In the genomic region with DNA sequence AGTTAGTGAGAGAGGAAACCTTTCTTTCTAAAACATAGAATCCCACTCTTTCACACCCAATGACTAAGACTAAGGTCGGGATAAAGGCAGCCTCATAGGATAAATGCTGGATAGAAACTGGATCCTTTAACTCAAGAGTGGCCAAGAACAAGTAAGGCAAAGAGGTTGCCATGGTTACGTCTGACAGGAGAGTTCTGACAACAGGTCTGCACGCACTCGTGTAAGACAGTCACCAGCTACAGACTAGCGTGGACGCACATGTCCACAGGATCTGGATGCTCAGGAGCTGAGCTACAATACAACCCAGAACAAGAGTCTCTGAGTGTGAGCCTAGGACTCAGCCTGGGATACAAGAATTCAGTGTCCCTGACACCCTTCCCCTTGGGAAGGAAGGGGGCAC, we compare ENCODE assay signal across 26 mouse cellular contexts. TPM values are rescaled to one million over a fixed set of nuclear protein-coding genes. Genes with fewer than 3 reads are reported as not detected.
DNase-seq lines count a peak whose midpoint lies in the region; ATAC-seq and TF ChIP-seq lines count a peak whose summit lies in the region.
"Had no signal": no experiment of that assay in that cellular context is flagged by ENCODE, and none has a peak within 500 bp of the region (broad histone marks: within the 10 kb centered on the region; RNA-seq: fewer than 3 reads in every experiment).

No protein-coding gene starts in this region.

- peaks cover 50% of the 10 kb centered on the region for H3K36me3 ChIP-seq in forebrain, embryonic 12.5 days (replicated peaks)
- peaks cover 11% of the 10 kb centered on the region for H3K36me3 ChIP-seq in forebrain, embryonic 16.5 days (ENCODE audit: control insufficient read depth, insufficient read depth)
- H3K36me3 ChIP-seq in midbrain, embryonic 12.5 days: peaks cover 57% of the 10 kb centered on the region
- H3K36me3 ChIP-seq in midbrain, postnatal 0 days (ENCODE audit: insufficient read depth, low read length): 0 out of 2 replicates have a peak, but pooled peaks cover 3% of the 10 kb centered on the region
- H3K36me3 ChIP-seq in forebrain, postnatal 0 days (ENCODE audit: insufficient read depth): peaks cover 35% of the 10 kb centered on the region
- peaks cover 57% of the 10 kb centered on the region for H3K36me3 ChIP-seq in midbrain, embryonic 14.5 days (ENCODE audit: control insufficient read depth, insufficient read depth, low read length)
- H3K36me3 ChIP-seq: heart, embryonic 15.5 days; stomach, embryonic 15.5 days had no signal

- H3K4me2 ChIP-seq in forebrain, embryonic 12.5 days: no peak overlapping the region
- H3K4me2 ChIP-seq in forebrain, embryonic 16.5 days (ENCODE audit: low read length): no peak overlapping the region
- H3K4me2 ChIP-seq in midbrain, embryonic 12.5 days (replicated peaks): no peak overlapping the region
- no peak overlapping the region for H3K4me2 ChIP-seq in midbrain, postnatal 0 days (ENCODE audit: low read depth, low read length, poor library complexity, severe bottlenecking)
- no peak overlapping the region for H3K4me2 ChIP-seq in forebrain, postnatal 0 days (ENCODE audit: low read depth)
- no peak overlapping the region for H3K4me2 ChIP-seq in midbrain, embryonic 14.5 days (ENCODE audit: low read length)
- H3K4me2 ChIP-seq: embryonic facial prominence, embryonic 15.5 days; heart, embryonic 15.5 days; liver, embryonic 11.5 days; stomach, embryonic 15.5 days had no signal

- H3K27me3 ChIP-seq in forebrain, embryonic 12.5 days: no peaks in the 10 kb centered on the region
- no peaks in the 10 kb centered on the region for H3K27me3 ChIP-seq in forebrain, embryonic 16.5 days (replicated peaks; ENCODE audit: control insufficient read depth, insufficient read depth, low read length)
- H3K27me3 ChIP-seq in midbrain, embryonic 12.5 days: no peaks in the 10 kb centered on the region
- no peaks in the 10 kb centered on the region for H3K27me3 ChIP-seq in midbrain, postnatal 0 days (ENCODE audit: insufficient read depth, low read length)
- H3K27me3 ChIP-seq in forebrain, postnatal 0 days (ENCODE audit: insufficient read depth, low read length): no peaks in the 10 kb centered on the region
- H3K27me3 ChIP-seq in midbrain, embryonic 14.5 days (ENCODE audit: control insufficient read depth, insufficient read depth, low read length): no peaks in the 10 kb centered on the region
- H3K27me3 ChIP-seq: embryonic facial prominence, embryonic 15.5 days; heart, embryonic 15.5 days; stomach, embryonic 15.5 days had no signal

- DNase-seq in midbrain, postnatal 0 days (ENCODE audit: low spot score): no peak
- no peak for DNase-seq in forebrain, postnatal 0 days
- peak; percentile 50 for DNase-seq in midbrain, embryonic 14.5 days
- DNase-seq in yolk sac, embryonic 10.5 days (ENCODE audit: low spot score): no peak
- DNase-seq in cerebellum, adult 11 months: no peak
- DNase-seq: adrenal gland, adult 8-10 months; cerebellum, adult 2 months; cerebellum, postnatal 25 days; embryo, embryonic 11 days; gastrocnemius, postnatal 25 days; heart, adult 2 months; heart, postnatal 36 days; kidney, adult 18-20 months; liver, postnatal 0 days; thymus, postnatal 36 days had no signal

- no peaks in the 10 kb centered on the region for H3K9me3 ChIP-seq in forebrain, embryonic 12.5 days
- H3K9me3 ChIP-seq in forebrain, embryonic 16.5 days (ENCODE audit: control insufficient read depth, low read length): no peaks in the 10 kb centered on the region
- H3K9me3 ChIP-seq in midbrain, embryonic 12.5 days: no peaks in the 10 kb centered on the region
- no peaks in the 10 kb centered on the region for H3K9me3 ChIP-seq in midbrain, postnatal 0 days (ENCODE audit: low read length)
- no peaks in the 10 kb centered on the region for H3K9me3 ChIP-seq in forebrain, postnatal 0 days (ENCODE audit: low read length)
- H3K9me3 ChIP-seq in midbrain, embryonic 14.5 days (ENCODE audit: control insufficient read depth, low read length): no peaks in the 10 kb centered on the region
- H3K9me3 ChIP-seq: embryonic facial prominence, embryonic 15.5 days; heart, embryonic 15.5 days; stomach, embryonic 15.5 days had no signal

- H3K27ac ChIP-seq in forebrain, embryonic 12.5 days: no peak overlapping the region
- no peak overlapping the region for H3K27ac ChIP-seq in forebrain, embryonic 16.5 days (ENCODE audit: low read length)
- no peak overlapping the region for H3K27ac ChIP-seq in midbrain, embryonic 12.5 days (replicated peaks)
- H3K27ac ChIP-seq in midbrain, postnatal 0 days (ENCODE audit: low read depth, low read length): no peak overlapping the region
- no peak overlapping the region for H3K27ac ChIP-seq in forebrain, postnatal 0 days (ENCODE audit: low read depth, low read length)
- no peak overlapping the region for H3K27ac ChIP-seq in midbrain, embryonic 14.5 days (replicated peaks; ENCODE audit: low read depth, low read length)
- H3K27ac ChIP-seq: embryonic facial prominence, embryonic 15.5 days; heart, adult 2 months; heart, embryonic 15.5 days; kidney, postnatal 0 days; macrophage; stomach, embryonic 15.5 days had no signal

- no peak for TF ChIP-seq CTCF in midbrain, postnatal 0 days (IDR thresholded peaks at IDR 0.05)
- TF ChIP-seq CTCF in forebrain, postnatal 0 days (IDR thresholded peaks at IDR 0.05; ENCODE audit: low read depth): no peak

- peak; percentile 21; the same call in 1 of the 2 replicates for ATAC-seq in forebrain, embryonic 12.5 days (ENCODE audit: low FRiP score)
- no peak for ATAC-seq in forebrain, embryonic 16.5 days
- ATAC-seq in midbrain, embryonic 12.5 days (ENCODE audit: low FRiP score, low read depth): 0 out of 2 replicates have a peak, but pooled peaks have one; percentile 17
- ATAC-seq in midbrain, postnatal 0 days (ENCODE audit: low FRiP score): no peak
- ATAC-seq in forebrain, postnatal 0 days: peak; percentile 51
- ATAC-seq in midbrain, embryonic 14.5 days (ENCODE audit: low FRiP score, low TSS enrichment): peak; percentile 34; the same call in 1 of the 2 replicates
- ATAC-seq: inflammation-experienced regulatory T-cells, adult 6 months; liver, postnatal 0 days; lung, postnatal 0 days had no signal

- H3K9ac ChIP-seq in forebrain, embryonic 12.5 days: no peak overlapping the region
- no peak overlapping the region for H3K9ac ChIP-seq in forebrain, embryonic 16.5 days (replicated peaks; ENCODE audit: low read depth, low read length)
- H3K9ac ChIP-seq in midbrain, embryonic 12.5 days (replicated peaks): no peak overlapping the region
- no peak overlapping the region for H3K9ac ChIP-seq in midbrain, postnatal 0 days (replicated peaks; ENCODE audit: low read length, poor library complexity, severe bottlenecking)
- no peak overlapping the region for H3K9ac ChIP-seq in forebrain, postnatal 0 days
- no peak overlapping the region for H3K9ac ChIP-seq in midbrain, embryonic 14.5 days (replicated peaks; ENCODE audit: low read length)
- H3K9ac ChIP-seq: embryonic facial prominence, embryonic 15.5 days; heart, embryonic 15.5 days; liver, postnatal 0 days; stomach, embryonic 15.5 days had no signal

- no peak overlapping the region for H3K4me3 ChIP-seq in forebrain, embryonic 12.5 days (replicated peaks)
- no peak overlapping the region for H3K4me3 ChIP-seq in forebrain, embryonic 16.5 days (replicated peaks; ENCODE audit: low read length)
- no peak overlapping the region for H3K4me3 ChIP-seq in midbrain, embryonic 12.5 days
- H3K4me3 ChIP-seq in midbrain, postnatal 0 days (ENCODE audit: low read depth, low read length): no peak overlapping the region
- H3K4me3 ChIP-seq in forebrain, postnatal 0 days (ENCODE audit: low read depth, low read length): no peak overlapping the region
- no peak overlapping the region for H3K4me3 ChIP-seq in midbrain, embryonic 14.5 days (replicated peaks; ENCODE audit: low read depth, low read length)
- H3K4me3 ChIP-seq: embryonic facial prominence, embryonic 15.5 days; heart, adult 2 months; heart, embryonic 15.5 days; stomach, embryonic 15.5 days had no signal

- WGBS in forebrain, embryonic 12.5 days: 68% methylated on average over 6 of the region's 6 CpGs
- 60% methylated on average over 6 of the region's 6 CpGs for WGBS in forebrain, embryonic 16.5 days
- 74% methylated on average over 6 of the region's 6 CpGs for WGBS in midbrain, embryonic 12.5 days
- 43% methylated on average over 6 of the region's 6 CpGs for WGBS in midbrain, postnatal 0 days
- 52% methylated on average over 6 of the region's 6 CpGs for WGBS in forebrain, postnatal 0 days
- 64% methylated on average over 6 of the region's 6 CpGs for WGBS in midbrain, embryonic 14.5 days

- H3K4me1 ChIP-seq in forebrain, embryonic 12.5 days: peaks cover 20% of the 10 kb centered on the region
- peaks cover 39% of the 10 kb centered on the region for H3K4me1 ChIP-seq in forebrain, embryonic 16.5 days (replicated peaks; ENCODE audit: control insufficient read depth, insufficient read depth, low read length)
- peaks cover 17% of the 10 kb centered on the region; the same call in 1 of the 2 replicates for H3K4me1 ChIP-seq in midbrain, embryonic 12.5 days
- H3K4me1 ChIP-seq in midbrain, postnatal 0 days (ENCODE audit: insufficient read depth, low read length): no peaks in the 10 kb centered on the region
- H3K4me1 ChIP-seq in forebrain, postnatal 0 days (ENCODE audit: insufficient read depth): peaks cover 4% of the 10 kb centered on the region; the same call in 1 of the 2 replicates
- H3K4me1 ChIP-seq in midbrain, embryonic 14.5 days (ENCODE audit: control insufficient read depth, insufficient read depth, low read length): peaks cover 35% of the 10 kb centered on the region; the same call in 1 of the 2 replicates
- H3K4me1 ChIP-seq: embryonic facial prominence, embryonic 15.5 days; heart, embryonic 15.5 days; stomach, embryonic 15.5 days had no signal

RNA-seq across cellular contexts. Expression of a gene that starts 26.0 kb away (rescaled TPM):
- polyA plus RNA-seq in forebrain, embryonic 12.5 days (2016; fragmentation: Nextera tagmentation; extraction: Ambion mirVana): 154 and 231 TPM in 2 replicates
- 198 and 206 TPM in 2 replicates for polyA plus RNA-seq in forebrain, embryonic 16.5 days (2015; fragmentation: Nextera tagmentation; extraction: Ambion mirVana)
- polyA plus RNA-seq in midbrain, embryonic 12.5 days (2016; fragmentation: Nextera tagmentation; extraction: Ambion mirVana): 256 and 292 TPM in 2 replicates
- total RNA-seq in midbrain, postnatal 0 days (2014; rRNA removed): 1,178 and 1,429 TPM in 2 replicates
- 480 and 547 TPM in 2 replicates for polyA plus RNA-seq in midbrain, postnatal 0 days (2015; fragmentation: Nextera tagmentation; extraction: Ambion mirVana)
- total RNA-seq in forebrain, postnatal 0 days (2014; rRNA removed): 1,159 and 1,218 TPM in 2 replicates
- 485 and 513 TPM in 2 replicates for polyA plus RNA-seq in forebrain, postnatal 0 days (2015; fragmentation: Nextera tagmentation; extraction: Ambion mirVana)
- 227 and 382 TPM in 2 replicates for polyA plus RNA-seq in midbrain, embryonic 14.5 days (2014; fragmentation: Nextera tagmentation; extraction: Ambion mirVana)

Comparison
In these comparisons a context has a peak if more than half of its experiments do, and no peak if none do; other contexts are left out.
1. ATAC-seq: peak in forebrain, embryonic 12.5 days (single experiment), midbrain, embryonic 12.5 days (single experiment), forebrain, postnatal 0 days (single experiment) and midbrain, embryonic 14.5 days (single experiment); none in forebrain, embryonic 16.5 days (single experiment) and midbrain, postnatal 0 days (single experiment).